Mouse (Mus musculus) brain, embryonic 14.5 days (tissue): Measurements from ENCODE around the gene Cbll1.

Source experiments
- CTCF ChIP-seq: fragments of 200-500 bp; IDR thresholded peaks from 2 replicates; pipeline ENCODE4 v1.5.1; 2012; ENCODE audit warnings: inconsistent platforms, mild to moderate bottlenecking, moderate library complexity, borderline replicate concordance; ENCODE audit not compliant: insufficient read depth, insufficient read length; ENCODE audit errors: extremely low read depth
- POLR2A ChIP-seq: fragments of 200-500 bp; IDR thresholded peaks from 2 replicates; pipeline ENCODE4 v1.6.1; 2012; ENCODE audit warnings: mild to moderate bottlenecking, inconsistent platforms, borderline replicate concordance; ENCODE audit not compliant: poor library complexity, insufficient read depth, insufficient read length, severe bottlenecking; ENCODE audit errors: extremely low read depth

DNA sequence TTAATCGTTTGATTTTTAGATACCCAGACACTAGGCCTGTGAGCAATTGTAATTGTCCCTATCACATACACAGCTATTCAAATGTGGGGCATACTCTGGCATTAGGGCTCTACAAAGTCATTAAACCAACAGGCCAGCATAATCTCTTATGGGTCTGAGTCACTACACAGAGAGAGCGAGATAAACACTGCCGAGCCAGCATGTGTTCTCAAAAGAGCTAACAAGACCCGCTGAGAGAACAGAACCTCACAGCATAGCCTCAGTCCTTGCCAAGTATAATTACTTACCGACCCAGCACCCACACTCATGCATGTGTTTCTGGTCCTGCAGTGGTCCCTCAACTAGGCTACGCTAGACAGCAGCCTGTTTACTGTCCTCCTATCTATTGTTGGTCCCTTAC is 28.0 kb upstream of the Cbll1 start:
- TF ChIP-seq CTCF = no peak
- TF ChIP-seq POLR2A = no peak
